Mouse (Mus musculus) ES-Bruce4 (cell line): ENCODE results near the gene Mup20.

Experiments used
- CTCF ChIP-seq: IDR thresholded peaks from one replicate; pipeline ENCODE4 v1.8.1; 2011; ENCODE audit warnings: low read depth, low read length
- EP300 ChIP-seq: IDR thresholded peaks from 2 replicates; pipeline ENCODE4 v1.6.1; 2011; ENCODE audit warnings: low read depth, low read length; ENCODE audit not compliant: insufficient read depth
- POLR2A ChIP-seq: IDR thresholded peaks from one replicate; pipeline ENCODE4 v1.8.1; 2011; ENCODE audit warnings: low read length; ENCODE audit not compliant: insufficient read depth

DNA sequence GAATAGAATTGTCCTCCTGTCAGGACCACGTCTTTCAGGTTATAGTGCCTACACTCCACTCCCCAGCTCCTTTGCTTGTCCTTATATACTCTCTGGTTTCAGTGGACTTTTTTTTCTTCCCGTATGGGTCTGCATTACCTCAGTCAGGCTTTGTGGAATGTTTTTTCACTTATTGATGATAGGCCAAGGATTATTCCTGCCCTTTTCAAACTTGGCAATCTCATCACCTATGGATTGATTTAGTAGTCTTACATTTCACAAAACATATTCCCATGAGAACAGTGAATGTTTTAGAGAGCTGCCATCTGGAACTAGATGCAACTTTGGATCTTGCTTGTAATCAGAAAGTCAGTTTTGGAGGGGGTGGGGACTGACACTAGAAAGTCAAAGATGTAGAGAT lies 33.3 kb upstream of the Mup20 start, which contains the start of gene Mup3:
- TF ChIP-seq POLR2A (no peak), CTCF (no peak), EP300 (no peak)
